Mouse (Mus musculus) stomach, embryonic 14.5 days (tissue): ENCODE results near the gene Slc22a14. TPM values are rescaled to one million over a fixed set of nuclear protein-coding genes. Genes with fewer than 3 reads are reported as not detected.

Experiments
- ATAC-seq: fragments of 200-750 bp; cut with Nextera tagmentation; 2 replicates; pipeline ENCODE4 v1.8.0; 2017; ENCODE audit warnings: low read depth, moderate TSS enrichment; ENCODE audit not compliant: insufficient number of reproducible peaks, insufficient read depth, low FRiP score
- H3K27ac ChIP-seq: fragments of 300-500 bp; sonication (generic); 2 replicates; pipeline ENCODE4 v1.5.1; 2014; ENCODE audit warnings: mild to moderate bottlenecking, low read length, moderate library complexity, mixed read lengths
- H3K27me3 ChIP-seq: fragments of 300-500 bp; sonication (generic); 2 replicates; pipeline ENCODE4 v1.6.1; 2014; ENCODE audit warnings: low read length, control low read depth, mixed read lengths; ENCODE audit not compliant: control insufficient read depth, insufficient read depth
- H3K36me3 ChIP-seq: fragments of 300-500 bp; sonication (generic); 2 replicates; pipeline ENCODE4 v1.6.1; 2014; ENCODE audit warnings: mild to moderate bottlenecking, control low read depth, low read length, moderate library complexity, mixed read lengths; ENCODE audit not compliant: control insufficient read depth, insufficient read depth
- H3K4me1 ChIP-seq: fragments of 300-500 bp; sonication (generic); 2 replicates; pipeline ENCODE4 v1.6.1; 2014; ENCODE audit warnings: low read length, control low read depth, mixed read lengths; ENCODE audit not compliant: control insufficient read depth, insufficient read depth
- H3K4me2 ChIP-seq: fragments of 300-500 bp; sonication (generic); replicated peaks from 2 replicates; pipeline ENCODE4 v1.6.1; 2014; ENCODE audit warnings: low read depth, low read length, control low read depth
- H3K4me3 ChIP-seq: fragments of 300-500 bp; sonication (generic); 2 replicates; pipeline ENCODE4 v1.5.1; 2014; ENCODE audit warnings: low read depth, low read length, control low read depth
- H3K9ac ChIP-seq: fragments of 300-500 bp; sonication (generic); replicated peaks from 2 replicates; pipeline ENCODE4 v1.6.1; 2014; ENCODE audit warnings: low read depth, mild to moderate bottlenecking, control low read depth, low read length, moderate library complexity, mixed read lengths
- H3K9me3 ChIP-seq: fragments of 300-500 bp; sonication (generic); 2 replicates; pipeline ENCODE4 v1.6.1; 2016; ENCODE audit warnings: low read depth, low read length, control low read depth; ENCODE audit not compliant: control insufficient read depth
- WGBS: fragments of 180-500 bp; shearing (Covaris S2); extraction: QIAGEN DNeasy Blood & Tissue Kit; methylation state at CpG from one replicate; pipeline ENCODE4 v1.1.7; 2014; 5-methylcytosine and 5-hydroxymethylcytosine counted together
- polyA plus RNA-seq: library from polyadenylated mRNA; unstranded; fragments of >200 nt; fragmentation: Nextera tagmentation; extraction: Ambion mirVana; gene quantifications from 2 replicates; pipeline ENCODE4 v1.2.1, GENCODE M21; 2014

Gene Slc22a14
- polyA plus RNA-seq, 1 experiment from 2014 or later: not detected

DNA sequence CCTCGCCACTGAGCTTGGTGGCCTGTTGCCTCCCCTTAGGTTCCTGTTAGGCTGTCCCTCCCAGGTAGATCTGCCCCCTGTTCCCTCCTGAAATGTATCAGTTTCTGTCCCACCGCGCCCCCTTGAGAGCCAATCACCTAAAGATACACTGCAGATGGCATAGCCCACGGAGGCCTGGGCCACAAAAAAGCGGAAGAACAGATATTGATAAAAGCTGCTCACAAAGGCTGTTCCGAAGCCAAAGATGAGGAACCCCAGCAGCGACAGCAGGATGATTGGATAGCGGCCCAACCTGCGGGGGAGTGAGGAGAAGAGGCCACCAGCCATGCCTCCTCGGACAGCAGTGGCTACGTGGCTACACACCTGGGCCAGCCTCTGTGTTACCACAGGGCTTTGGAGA lies 186.1 kb downstream of the Slc22a14 start:
- H3K4me1 ChIP-seq: no peaks in the 10 kb centered on the region
- H3K4me2 ChIP-seq: no peak overlapping the region
- 85% methylated on average over 11 of the region's 11 CpGs for WGBS
- no peak overlapping the region for H3K9ac ChIP-seq
- H3K4me3 ChIP-seq: no peak overlapping the region
- H3K36me3 ChIP-seq: no peaks in the 10 kb centered on the region
- no peak for ATAC-seq
- H3K9me3 ChIP-seq: no peaks in the 10 kb centered on the region
- no peak overlapping the region for H3K27ac ChIP-seq
- no peaks in the 10 kb centered on the region for H3K27me3 ChIP-seq

DNA sequence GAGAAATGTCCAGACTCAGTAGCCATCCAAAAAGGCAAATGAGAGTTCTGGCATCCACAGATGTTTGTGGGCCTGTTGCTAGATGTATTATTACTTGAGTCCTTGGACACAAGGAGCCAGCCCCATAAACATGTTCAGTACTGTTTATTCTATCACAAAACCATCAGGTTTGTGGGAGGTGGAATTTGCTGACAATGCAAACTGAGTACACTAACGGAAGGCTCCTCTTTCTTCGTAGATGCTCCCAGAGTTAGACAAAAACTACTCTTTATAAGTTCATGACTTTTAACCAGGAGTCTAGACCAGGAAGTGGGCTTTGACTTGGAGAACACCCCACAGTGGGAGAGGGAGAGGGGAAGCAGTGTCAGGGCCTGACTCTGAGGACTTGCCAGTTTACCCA lies 197.7 kb downstream of the Slc22a14 start:
- Histone ChIP-seq H3K27ac (no peak overlapping the region), H3K36me3 (no peaks in the 10 kb centered on the region), H3K9ac (no peak overlapping the region), H3K9me3 (no peaks in the 10 kb centered on the region), H3K4me3 (no peak overlapping the region), H3K4me2 (no peak overlapping the region), H3K4me1 (no peaks in the 10 kb centered on the region), H3K27me3 (no peaks in the 10 kb centered on the region)
- no peak for ATAC-seq
- 85% methylated on average over 2 of the region's 2 CpGs for WGBS

DNA sequence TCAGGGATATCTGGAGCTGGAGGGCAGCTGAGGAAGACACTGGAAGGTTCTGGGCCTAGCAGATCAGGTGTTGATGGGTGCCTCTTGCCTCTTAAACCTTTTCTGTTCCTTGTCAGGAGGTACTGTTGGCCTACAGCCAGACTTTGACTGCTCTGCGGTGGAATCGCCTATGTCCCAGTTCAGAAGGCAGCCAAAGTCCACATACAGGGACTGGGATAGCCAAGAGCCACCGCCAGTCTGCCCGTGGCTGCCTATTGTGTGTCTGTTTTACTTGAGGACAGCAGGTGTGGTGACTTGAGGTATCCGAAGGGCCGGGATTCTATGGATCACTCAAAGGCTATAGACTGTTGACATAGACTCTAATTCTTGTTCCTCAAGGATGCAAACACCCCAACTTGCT lies 199.8 kb downstream of the Slc22a14 start:
- no peaks in the 10 kb centered on the region for H3K9me3 ChIP-seq
- no peak overlapping the region for H3K4me3 ChIP-seq
- no peaks in the 10 kb centered on the region for H3K36me3 ChIP-seq
- H3K27ac ChIP-seq: no peak overlapping the region
- no peaks in the 10 kb centered on the region for H3K4me1 ChIP-seq
- no peak overlapping the region for H3K4me2 ChIP-seq
- WGBS: 92% methylated on average over 6 of the region's 6 CpGs
- H3K9ac ChIP-seq: no peak overlapping the region
- H3K27me3 ChIP-seq: no peaks in the 10 kb centered on the region
- no peak for ATAC-seq

DNA sequence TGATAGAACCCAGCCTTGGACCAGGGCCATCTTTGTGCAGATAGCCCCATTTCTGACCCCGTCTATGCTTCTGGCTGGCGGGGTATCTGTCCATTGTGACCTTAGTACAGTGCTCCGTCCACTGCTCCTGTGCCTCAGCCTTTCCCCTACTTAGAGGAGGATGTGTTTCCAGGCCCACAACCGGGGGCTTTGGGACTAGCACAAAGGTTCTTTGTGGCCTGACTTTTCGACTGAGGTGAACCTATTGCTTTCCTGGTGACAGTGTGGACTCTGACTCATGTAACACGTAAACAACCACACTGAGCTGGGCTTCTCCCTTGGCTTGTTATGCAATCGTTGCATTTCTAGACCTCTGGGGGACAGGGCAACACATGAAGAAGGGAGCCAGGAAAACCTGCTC lies 200.6 kb downstream of the Slc22a14 start:
- WGBS: 85% methylated on average over 7 of the region's 7 CpGs
- no peak overlapping the region for H3K4me3 ChIP-seq
- no peak overlapping the region for H3K9ac ChIP-seq
- H3K9me3 ChIP-seq: no peaks in the 10 kb centered on the region
- H3K27ac ChIP-seq: no peak overlapping the region
- no peak for ATAC-seq
- no peaks in the 10 kb centered on the region for H3K27me3 ChIP-seq
- no peaks in the 10 kb centered on the region for H3K4me1 ChIP-seq
- H3K36me3 ChIP-seq: no peaks in the 10 kb centered on the region
- H3K4me2 ChIP-seq: no peak overlapping the region

DNA sequence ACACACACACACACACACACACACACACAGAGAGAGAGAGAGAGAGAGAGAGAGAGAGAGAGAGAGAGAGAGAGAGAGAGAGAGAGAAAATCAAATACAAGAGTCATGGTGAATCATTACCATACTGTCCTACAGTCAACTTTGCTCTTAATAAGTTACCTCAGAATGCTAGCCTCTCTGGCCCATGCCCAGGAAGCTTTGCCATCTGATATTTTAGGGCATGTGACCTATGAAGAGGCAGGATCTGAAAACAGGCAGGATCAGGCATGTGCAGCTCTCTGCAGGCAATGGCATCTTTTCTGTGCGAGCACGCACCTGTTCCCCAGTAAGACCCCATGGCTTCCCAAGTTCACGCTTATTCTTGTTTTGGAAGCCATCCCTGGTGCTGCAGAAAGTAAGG lies 204.7 kb downstream of the Slc22a14 start:
- Histone ChIP-seq H3K4me2 (no peak overlapping the region), H3K9ac (no peak overlapping the region), H3K9me3 (no peaks in the 10 kb centered on the region), H3K27ac (no peak overlapping the region), H3K4me3 (no peak overlapping the region), H3K27me3 (no peaks in the 10 kb centered on the region), H3K4me1 (no peaks in the 10 kb centered on the region), H3K36me3 (no peaks in the 10 kb centered on the region)
- no peak for ATAC-seq
- 85% methylated on average over 3 of the region's 3 CpGs for WGBS

DNA sequence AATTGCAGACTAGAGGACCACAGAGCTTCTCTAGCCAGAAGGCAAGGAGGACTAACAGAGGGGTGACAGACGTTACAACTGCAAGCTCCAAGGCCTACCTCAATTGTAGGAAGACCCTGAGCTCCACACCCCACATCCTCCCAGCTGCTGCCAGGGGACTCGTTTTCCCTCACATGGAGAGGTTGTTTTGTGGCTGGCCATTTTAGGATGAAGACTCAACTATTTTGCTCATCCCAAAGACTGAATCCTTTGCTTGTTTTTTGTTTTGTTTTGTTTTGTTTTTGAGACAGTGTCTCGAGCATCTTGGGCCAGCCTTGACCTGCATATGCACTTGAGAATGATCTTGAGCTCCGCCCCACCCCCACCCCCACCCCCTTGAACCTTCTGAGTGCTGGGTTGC lies 206.5 kb downstream of the Slc22a14 start, which contains the start of gene Gm47289:
Gene Gm47289 (plus strand): TSS at position 301 of the 400 bp plus-strand sequence.
- Histone ChIP-seq H3K9me3 (no peaks in the 10 kb centered on the region), H3K27me3 (no peaks in the 10 kb centered on the region), H3K4me3 (no peak within 1 kb of the TSS), H3K4me2 (no peak within 1 kb of the TSS), H3K9ac (no peak within 1 kb of the TSS), H3K4me1 (no peaks in the 10 kb centered on the region), H3K27ac (no peak within 1 kb of the TSS), H3K36me3 (no peaks in the 10 kb centered on the region)
- 46% methylated on average over 4 of the region's 4 CpGs for WGBS
- no peak for ATAC-seq

DNA sequence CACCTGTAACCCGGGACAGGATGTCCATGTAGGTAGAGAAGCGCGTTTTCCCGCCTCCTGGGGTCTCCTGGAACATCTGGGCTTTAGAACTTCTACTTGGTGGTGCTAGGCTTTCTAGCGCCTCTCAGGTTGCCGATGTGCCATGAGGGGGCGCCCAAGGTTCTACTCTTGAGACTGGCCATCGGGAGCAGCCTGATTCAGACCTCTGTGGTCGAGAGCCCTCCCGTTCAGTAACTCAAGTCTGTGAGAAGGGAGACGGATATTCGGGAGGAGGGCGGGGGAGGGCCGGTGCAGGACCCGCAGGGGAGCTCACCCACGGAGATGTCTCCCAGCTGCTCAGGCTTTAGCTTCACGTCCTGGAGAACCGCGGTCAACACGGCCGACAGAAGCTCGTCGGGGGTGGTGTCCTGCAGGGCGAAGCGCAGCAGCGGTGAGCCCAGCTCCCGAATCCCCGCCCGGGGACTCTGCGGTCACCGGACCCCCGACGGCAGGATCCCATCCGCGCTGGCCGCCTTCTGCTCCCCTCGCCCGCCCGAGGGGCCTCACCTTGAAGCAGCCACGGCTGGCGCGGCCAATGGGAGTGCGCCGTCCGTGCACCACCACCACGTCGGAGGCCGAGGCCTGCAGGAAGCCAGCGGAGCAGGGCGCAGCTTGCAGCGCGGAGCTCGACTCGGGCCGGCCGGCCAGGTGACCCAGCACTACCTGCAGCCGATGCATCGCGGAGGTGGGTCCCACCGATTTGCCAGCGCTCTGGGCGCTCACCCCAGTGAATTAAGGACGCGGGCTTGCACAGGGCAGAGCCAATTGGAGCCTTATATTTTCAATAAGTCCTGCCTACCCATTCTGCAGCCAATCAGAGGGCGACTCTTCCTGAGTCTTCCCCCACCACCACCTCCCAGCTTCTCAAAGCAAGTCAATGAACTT lies 208.8 kb downstream of the Slc22a14 start, which contains the start of gene Acaa1b:
Gene Acaa1b (minus strand): TSS at position 816 of the 924 bp plus-strand sequence.
- Histone ChIP-seq H3K4me1 (no peaks in the 10 kb centered on the region), H3K36me3 (no peaks in the 10 kb centered on the region), H3K4me2 (peak within 1 kb of the TSS; percentile 51), H3K9me3 (no peaks in the 10 kb centered on the region), H3K27me3 (no peaks in the 10 kb centered on the region), H3K9ac (no peak within 1 kb of the TSS), H3K27ac (no peak within 1 kb of the TSS), H3K4me3 (peak within 1 kb of the TSS; percentile 40)
- under 1% methylated on average over 65 of the region's 65 CpGs for WGBS
- peak; percentile 83 for ATAC-seq

DNA sequence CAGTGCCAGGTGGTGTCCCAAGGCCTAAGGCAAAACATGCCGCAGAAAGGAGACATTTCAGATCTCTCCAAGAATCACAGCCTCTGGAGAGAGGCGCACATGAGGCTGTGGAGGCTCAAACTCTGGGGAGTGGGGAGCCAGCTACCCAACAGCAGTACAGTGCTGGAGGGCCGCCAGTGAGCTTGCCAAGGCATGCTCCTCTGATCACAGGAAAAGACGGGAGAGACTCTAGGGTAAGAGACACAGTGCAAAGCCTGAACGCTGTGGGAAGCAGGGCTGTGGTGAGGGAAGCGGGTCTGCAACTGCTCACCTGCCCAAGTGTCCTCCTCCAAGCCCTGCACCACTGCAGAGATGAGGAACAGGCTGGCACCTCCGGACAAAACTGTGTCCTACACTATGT lies 209.5 kb downstream of the Slc22a14 start:
- H3K4me1 ChIP-seq: no peaks in the 10 kb centered on the region
- no peak overlapping the region for H3K27ac ChIP-seq
- H3K27me3 ChIP-seq: no peaks in the 10 kb centered on the region
- H3K36me3 ChIP-seq: no peaks in the 10 kb centered on the region
- peak overlapping the region; percentile 51; the same call in 1 of the 2 replicates for H3K4me2 ChIP-seq
- H3K9ac ChIP-seq: no peak overlapping the region
- ATAC-seq: peak; percentile 7; the same call in 1 of the 2 replicates
- WGBS: 46% methylated on average over 7 of the region's 7 CpGs
- H3K4me3 ChIP-seq: no peak overlapping the region
- no peaks in the 10 kb centered on the region for H3K9me3 ChIP-seq
